In the genomic region with DNA sequence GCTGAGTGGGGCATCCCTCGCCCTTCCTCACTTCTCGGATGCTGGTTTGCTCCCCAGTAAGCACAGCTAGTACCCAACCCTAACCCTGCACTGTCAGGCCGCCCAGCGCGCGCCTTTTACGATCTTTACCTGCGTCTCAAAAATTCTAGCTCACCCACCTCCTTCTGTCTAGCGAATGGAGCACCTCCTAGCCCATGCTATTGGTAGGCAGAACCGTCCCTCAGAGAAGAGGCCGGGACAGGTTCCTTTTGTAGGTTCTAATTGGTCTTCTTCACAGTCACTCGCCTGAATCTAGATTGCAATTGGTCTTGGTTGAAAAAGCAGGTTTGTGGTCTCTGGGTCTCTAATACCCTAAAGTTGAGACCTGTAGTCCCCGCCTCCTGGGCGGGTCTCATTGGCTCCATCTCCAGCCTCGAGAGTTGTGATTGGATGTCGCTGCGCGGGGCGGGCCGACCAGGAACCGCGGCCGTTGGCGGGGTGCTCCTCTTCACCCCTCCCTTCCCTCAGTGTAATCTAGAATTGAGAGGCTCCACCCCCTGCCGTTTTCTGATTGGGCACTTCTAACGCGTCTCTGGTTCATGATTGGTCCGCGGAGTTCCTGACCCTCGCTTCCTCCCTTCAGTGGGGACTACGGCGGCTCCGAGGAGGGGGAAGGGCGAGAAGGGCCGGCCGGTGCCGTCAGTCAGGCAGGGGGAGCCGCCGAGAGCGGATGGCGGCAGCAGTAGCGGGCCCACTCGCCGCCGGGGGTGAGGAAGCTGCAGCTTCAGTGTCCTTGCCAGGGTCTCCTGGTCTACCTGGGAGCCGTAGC, we compare ENCODE assay signal across 8 mouse cellular contexts. TPM values are rescaled to one million over a fixed set of nuclear protein-coding genes. Genes with fewer than 3 reads are reported as not detected.
DNase-seq lines count a peak whose midpoint lies in the region; ATAC-seq lines count a peak whose summit lies in the region.

Gene Fbxo24, minus strand, starts transcription at position 505 of the 808 bp plus-strand sequence.
Gene Lrch4, plus strand, starts transcription at position 624 of the 808 bp plus-strand sequence.
Gene Gm20605, plus strand, starts transcription at position 678 of the 808 bp plus-strand sequence.

- H3K9me3 ChIP-seq in forebrain, embryonic 14.5 days (replicated peaks; ENCODE audit: control insufficient read depth, low read length): no peaks in the 10 kb centered on the region
- no peaks in the 10 kb centered on the region for H3K9me3 ChIP-seq in neural tube, embryonic 15.5 days (replicated peaks)

- peak within 1 kb of the TSS; percentile 84 for H3K27ac ChIP-seq in forebrain, embryonic 14.5 days (ENCODE audit: low read depth, low read length)
- peak within 1 kb of the TSS; percentile 92 for H3K27ac ChIP-seq in neural tube, embryonic 15.5 days (replicated peaks)

- peaks cover 21% of the 10 kb centered on the region for H3K4me1 ChIP-seq in forebrain, embryonic 14.5 days (ENCODE audit: control insufficient read depth, insufficient read depth, low read length)
- H3K4me1 ChIP-seq in neural tube, embryonic 15.5 days: peaks cover 43% of the 10 kb centered on the region

- peak within 1 kb of the TSS; percentile 93 for H3K4me3 ChIP-seq in forebrain, embryonic 14.5 days (ENCODE audit: low read depth, low read length)
- peak within 1 kb of the TSS; percentile 99 for H3K4me3 ChIP-seq in neural tube, embryonic 15.5 days (replicated peaks)

- under 1% methylated on average over 44 of the region's 46 CpGs for WGBS in forebrain, embryonic 14.5 days
- under 1% methylated on average over 40 of the region's 46 CpGs for WGBS in neural tube, embryonic 15.5 days

- no peaks in the 10 kb centered on the region for H3K27me3 ChIP-seq in forebrain, embryonic 14.5 days (replicated peaks; ENCODE audit: control insufficient read depth, insufficient read depth, low read length)
- H3K27me3 ChIP-seq in neural tube, embryonic 15.5 days (replicated peaks): no peaks in the 10 kb centered on the region

- H3K9ac ChIP-seq in forebrain, embryonic 14.5 days (ENCODE audit: low read length): peak within 1 kb of the TSS; percentile 87
- H3K9ac ChIP-seq in neural tube, embryonic 15.5 days (replicated peaks): peak within 1 kb of the TSS; percentile 89

- peak within 1 kb of the TSS; percentile 74 for H3K4me2 ChIP-seq in forebrain, embryonic 14.5 days (ENCODE audit: low read length)
- peak within 1 kb of the TSS; percentile 96 for H3K4me2 ChIP-seq in neural tube, embryonic 15.5 days

- peaks cover 12% of the 10 kb centered on the region for H3K36me3 ChIP-seq in forebrain, embryonic 14.5 days (ENCODE audit: control insufficient read depth, insufficient read depth, low read length)
- peaks cover 7% of the 10 kb centered on the region; the same call in 1 of the 2 replicates for H3K36me3 ChIP-seq in neural tube, embryonic 15.5 days

- peak; percentile 100 for DNase-seq in ES-CJ7 (ENCODE audit: low read depth, low spot score)
- DNase-seq in cerebellum, adult 11 months: peak; percentile 99
- peak; percentile 100 for DNase-seq in forebrain, embryonic 14.5 days (ENCODE audit: low spot score)
- peak; percentile 97 for DNase-seq in heart, postnatal 14 days
- peak; percentile 100 for DNase-seq in layer of hippocampus, adult 11-12 months (ENCODE audit: low spot score)
- DNase-seq in lung, adult 18-20 months: peak; percentile 100
- peak; percentile 100 for DNase-seq in testis, postnatal 14 days (ENCODE audit: low spot score)

- ATAC-seq in forebrain, embryonic 14.5 days: peak; percentile 98
- ATAC-seq in neural tube, embryonic 15.5 days (ENCODE audit: low FRiP score): peak; percentile 99

- intact Hi-C loops in heart, postnatal 14 days (cut with DNase I): loop anchor here (2.0 kb wide), 1 partner anchor 26 kb away; no protein-coding TSS in a partner anchor

RNA-seq across cellular contexts. Expression of gene Fbxo24, which starts in this region (rescaled TPM):
- polyA plus RNA-seq in forebrain, embryonic 14.5 days (2014; fragmentation: Nextera tagmentation; extraction: Ambion mirVana): 0.10 TPM in 1 of 2 replicates, not detected in the other
- under 1 TPM; 0.27 to 0.43 TPM for total RNA-seq in heart, postnatal 14 days (2021)
- polyA plus RNA-seq in neural tube, embryonic 15.5 days (2015; fragmentation: Nextera tagmentation; extraction: Ambion mirVana): 0.09 and 0.17 TPM in 2 replicates

RNA-seq across cellular contexts. Expression of gene Lrch4, which starts in this region (rescaled TPM):
- 12.3 and 12.4 TPM in 2 replicates for polyA plus RNA-seq in forebrain, embryonic 14.5 days (2014; fragmentation: Nextera tagmentation; extraction: Ambion mirVana)
- 10 to 100 TPM; 22.6 to 23.0 TPM for total RNA-seq in heart, postnatal 14 days (2021)
- polyA plus RNA-seq in neural tube, embryonic 15.5 days (2015; fragmentation: Nextera tagmentation; extraction: Ambion mirVana): 16.0 and 27.4 TPM in 2 replicates

RNA-seq across cellular contexts. Expression of gene Gm20605, which starts in this region (rescaled TPM):
- 4.6 and 6.6 TPM in 2 replicates for polyA plus RNA-seq in forebrain, embryonic 14.5 days (2014; fragmentation: Nextera tagmentation; extraction: Ambion mirVana)
- 1 to 10 TPM; 6.6 to 8.5 TPM for total RNA-seq in heart, postnatal 14 days (2021)
- polyA plus RNA-seq in neural tube, embryonic 15.5 days (2015; fragmentation: Nextera tagmentation; extraction: Ambion mirVana): 7.9 and 9.0 TPM in 2 replicates

Comparison
In these comparisons a context has a peak if more than half of its experiments do, and no peak if none do; other contexts are left out.
1. Peak in every context shown above with its lines: DNase-seq, ATAC-seq, H3K4me3 ChIP-seq and H3K27ac ChIP-seq.